Mouse (Mus musculus) erythroblast, embryonic 14.5 days (primary cell): ENCODE measurements around the gene Negr1.

Experiments
- GATA1 ChIP-seq: IDR thresholded peaks from 2 replicates; pipeline ENCODE4 v1.6.1; 2012; ENCODE audit warnings: low read length, inconsistent platforms, mixed read lengths
- TAL1 ChIP-seq: IDR thresholded peaks from 3 replicates; pipeline ENCODE4 v1.6.1; 2012; ENCODE audit warnings: low read length, inconsistent platforms, mixed read lengths

- TF ChIP-seq GATA1 (no peak), TAL1 (no peak)
Measured at GRCm38 (mm10) chr3:156928396-156929061, 366.9 kb downstream of the Negr1 start.
